Comparison of ENCODE assay signal across 24 mouse cellular contexts in genomic region chr5:118718070-118718469, GRCm38 (mm10).
DNase-seq lines count a peak whose midpoint lies in the region; TF ChIP-seq lines count a peak whose summit lies in the region.
"Had no signal": no experiment of that assay in that cellular context is flagged by ENCODE, and none has a peak within 500 bp of the region (broad histone marks: within the 10 kb centered on the region; RNA-seq: fewer than 3 reads in every experiment).

No protein-coding gene starts in this region.

- no peaks in the 10 kb centered on the region for H3K9me3 ChIP-seq in limb, embryonic 10.5 days (replicated peaks)
- H3K9me3 ChIP-seq: embryonic facial prominence, embryonic 13.5 days; embryonic facial prominence, embryonic 15.5 days; forebrain, embryonic 10.5 days; forebrain, embryonic 12.5 days; G1E had no signal

- no peaks in the 10 kb centered on the region for H3K27me3 ChIP-seq in thymus, adult 2 months (ENCODE audit: control insufficient read depth, insufficient read depth, low read length)
- no peaks in the 10 kb centered on the region for H3K27me3 ChIP-seq in limb, embryonic 10.5 days (ENCODE audit: low read depth, poor library complexity, severe bottlenecking)
- H3K27me3 ChIP-seq: CH12.LX; embryonic facial prominence, embryonic 13.5 days; embryonic facial prominence, embryonic 15.5 days; forebrain, embryonic 12.5 days; Patski had no signal

- no peak for TF ChIP-seq POLR2A in thymus, adult 2 months (IDR thresholded peaks at IDR 0.05; ENCODE audit: control insufficient read depth, extremely low read depth, insufficient read depth, low read length, poor library complexity)

- no peak for DNase-seq in gastrocnemius, adult 2 months
- no peak for DNase-seq in gastrocnemius, adult 8-10 months (ENCODE audit: low spot score in 2 of 2)
- DNase-seq in thymus, postnatal 10 days (ENCODE audit: low spot score in 2 of 2), result peak; percentile 23 to 34
- no peak for DNase-seq in thymus, adult 2 months
- no peak for DNase-seq in limb, embryonic 10.5 days (ENCODE audit: low spot score)
- DNase-seq in cerebellum, adult 9-10 months, result no peak
- DNase-seq: adrenal gland, adult 8-10 months; adrenal gland, postnatal 14 days; adrenal gland, postnatal 36 days; B cell, adult 2 months; cerebellum, adult 11-12 months; cerebellum, adult 2 months; cerebellum, adult 9-11 months; cerebellum, postnatal 14 days; cerebellum, postnatal 36 days; embryo, embryonic 11 days had no signal

- 77% methylated on average over 6 of the region's 6 CpGs for WGBS in thymus, adult 2 months
- 87% methylated on average over 6 of the region's 6 CpGs for WGBS in limb, embryonic 10.5 days

- intact Hi-C loops in gastrocnemius, adult 2 months (cut with DNase I), result no loop called here

- peaks cover 20% of the 10 kb centered on the region for H3K4me1 ChIP-seq in thymus, adult 2 months (replicated peaks; ENCODE audit: control insufficient read depth, insufficient read depth, low read length)
- peaks cover 14% of the 10 kb centered on the region for H3K4me1 ChIP-seq in limb, embryonic 10.5 days

- no peak for TF ChIP-seq CTCF in gastrocnemius, adult 2 months (IDR thresholded peaks at IDR 0.05)
- TF ChIP-seq CTCF in thymus, adult 2 months (IDR thresholded peaks at IDR 0.05; ENCODE audit: borderline replicate concordance, control insufficient read depth, extremely low read depth, insufficient read depth, low read length, poor library complexity), result no peak

- H3K27ac ChIP-seq in gastrocnemius, adult 2 months, result 0 out of 2 replicates have a peak overlapping the region, but pooled peaks have one; percentile 28
- no peak overlapping the region for H3K27ac ChIP-seq in thymus, adult 2 months (ENCODE audit: control insufficient read depth, insufficient read depth, low read length)
- peak overlapping the region; percentile 33; the same call in 1 of the 2 replicates for H3K27ac ChIP-seq in limb, embryonic 10.5 days
- H3K27ac ChIP-seq: embryonic facial prominence, embryonic 13.5 days; embryonic facial prominence, embryonic 15.5 days; forebrain, embryonic 10.5 days; forebrain, embryonic 12.5 days had no signal

- H3K4me3 ChIP-seq in gastrocnemius, adult 2 months, result no peak overlapping the region
- no peak overlapping the region for H3K4me3 ChIP-seq in thymus, adult 2 months (ENCODE audit: control insufficient read depth, insufficient read depth, low read length)
- H3K4me3 ChIP-seq in limb, embryonic 10.5 days, result no peak overlapping the region
- H3K4me3 ChIP-seq: embryonic facial prominence, embryonic 13.5 days; embryonic facial prominence, embryonic 15.5 days; erythroblast, embryonic 14.5 days; forebrain, embryonic 10.5 days; forebrain, embryonic 12.5 days had no signal

- no peaks in the 10 kb centered on the region; the same call in 1 of the 2 replicates for H3K36me3 ChIP-seq in thymus, adult 2 months (ENCODE audit: control insufficient read depth, insufficient read depth, low read length)
- peaks cover 17% of the 10 kb centered on the region for H3K36me3 ChIP-seq in limb, embryonic 10.5 days

Comparison
In these comparisons a context has a peak if more than half of its experiments do, and no peak if none do; other contexts are left out.
1. DNase-seq: peak in thymus, postnatal 10 days (2 of 2); none in gastrocnemius, adult 2 months (single experiment), gastrocnemius, adult 8-10 months (0 of 2), thymus, adult 2 months (single experiment), limb, embryonic 10.5 days (single experiment) and cerebellum, adult 9-10 months (single experiment).